Mouse (Mus musculus) thymus, adult 18-20 months (tissue): ENCODE data around the gene Mesp1.

Source experiments
- DNase-seq, 2 experiments: peaks; one replicate each; pipeline ENCODE4 v3.0.0; 2022; ENCODE audit warnings: mixed read lengths in 2 of 2

The Mesp1 gene

GRCm38 (mm10) chr7:79786295-79786694, 7.3 kb downstream of the Mesp1 start:
- peak in 1 of 2 experiments; percentile 26 for DNase-seq

- no peak for DNase-seq
Observed at GRCm38 (mm10) chr7:79782516-79782855, 11.1 kb downstream of the Mesp1 start.

- no peak for DNase-seq
Observed at GRCm38 (mm10) chr7:79781826-79782515, 11.6 kb downstream of the Mesp1 start.

GRCm38 (mm10) chr7:79780647-79781626, 12.7 kb downstream of the Mesp1 start:
- DNase-seq, result peak in 1 of 2 experiments; percentile 14

- no peak for DNase-seq
Observed at GRCm38 (mm10) chr7:79771561-79772512, 21.8 kb downstream of the Mesp1 start.

GRCm38 (mm10) chr7:79769664-79770063, 23.9 kb downstream of the Mesp1 start:
- no peak for DNase-seq

GRCm38 (mm10) chr7:79765991-79766390, 27.6 kb downstream of the Mesp1 start:
- DNase-seq, result no peak

- no peak for DNase-seq
Observed at GRCm38 (mm10) chr7:79762106-79762505, 31.5 kb downstream of the Mesp1 start.

GRCm38 (mm10) chr7:79761124-79761876, 32.3 kb downstream of the Mesp1 start:
- DNase-seq, result no peak

GRCm38 (mm10) chr7:79759766-79760165, 33.8 kb downstream of the Mesp1 start:
- DNase-seq, result no peak

- no peak for DNase-seq
Observed at GRCm38 (mm10) chr7:79758176-79758575, 35.4 kb downstream of the Mesp1 start.

GRCm38 (mm10) chr7:79756334-79756733, 37.3 kb downstream of the Mesp1 start:
- no peak for DNase-seq

- no peak for DNase-seq
Observed at GRCm38 (mm10) chr7:79749511-79749910, 44.1 kb downstream of the Mesp1 start.

- DNase-seq, result no peak
Observed at GRCm38 (mm10) chr7:79747659-79748058, 45.9 kb downstream of the Mesp1 start.

- DNase-seq, result no peak
Observed at GRCm38 (mm10) chr7:79744585-79744984, 49.0 kb downstream of the Mesp1 start.

GRCm38 (mm10) chr7:79744051-79744450, 49.5 kb downstream of the Mesp1 start:
- no peak for DNase-seq

- DNase-seq, result peak; percentile 72 to 78
Observed at GRCm38 (mm10) chr7:79742659-79743536, 50.7 kb downstream of the Mesp1 start, which contains the start of the genes Pex11a and Wdr93. Pex11a (minus strand) TSS chr7:79743131. Wdr93 (plus strand) TSS chr7:79743163.

GRCm38 (mm10) chr7:79742277-79742658, 51.3 kb downstream of the Mesp1 start:
- no peak for DNase-seq
